Mouse (Mus musculus): ENCODE measurements around the gene Trim69. TPM values are rescaled to one million over a fixed set of nuclear protein-coding genes. Genes with fewer than 3 reads are reported as not detected.

The Trim69 gene
- total and polyA plus RNA-seq, 3 experiments, result 0.04 TPM; not detected in 2

- peak; percentile 57 for TF ChIP-seq TAL1 (IDR thresholded peaks at IDR 0.05; ENCODE audit: low read length)
- TF ChIP-seq EP300 (IDR thresholded peaks at IDR 0.05; ENCODE audit: low read depth in 1 of 2, low read length in 2 of 2), result peak; percentile 85 to 86; a peak in 3 of 4 replicates
- TF ChIP-seq MEF2A (IDR thresholded peaks at IDR 0.05; ENCODE audit: extremely low read depth, insufficient replicate concordance, low read depth, low read length, poor library complexity, severe bottlenecking), result no peak
- TF ChIP-seq MYC (IDR thresholded peaks at IDR 0.05; ENCODE audit: low read depth, low read length), result no peak
- TF ChIP-seq GATA1 (IDR thresholded peaks at IDR 0.05; ENCODE audit: low read depth, low read length), result peak; percentile 87
- no peak for TF ChIP-seq RAD21 (IDR thresholded peaks at IDR 0.05; ENCODE audit: low read depth, low read length)
- TF ChIP-seq MYB (IDR thresholded peaks at IDR 0.05; ENCODE audit: low read depth, low read length), result peak; percentile 57; the same call in 1 of the 2 replicates
- TF ChIP-seq ZNF384 (IDR thresholded peaks at IDR 0.05; ENCODE audit: low read depth, low read length), result no peak
- no peak; the same call in 1 of the 2 replicates for TF ChIP-seq MAX (IDR thresholded peaks at IDR 0.05; ENCODE audit: low read length)
- TF ChIP-seq KAT2A (conservative IDR thresholded peaks at IDR 0.05; ENCODE audit: low read depth, low read length), result no peak
- peak; percentile 35; the same call in 1 of the 2 replicates for TF ChIP-seq ELF1 (IDR thresholded peaks at IDR 0.05; ENCODE audit: low read depth, low read length)
- no peak for TF ChIP-seq CTCF (IDR thresholded peaks at IDR 0.05 in 2 of 3, conservative IDR thresholded peaks at IDR 0.05 in 1 of 3; ENCODE audit: control insufficient read depth in 1 of 3, insufficient read depth in 1 of 3, low read depth in 2 of 3, low read length in 3 of 3, poor library complexity in 1 of 3, severe bottlenecking in 1 of 3)
- TF ChIP-seq HCFC1 (IDR thresholded peaks at IDR 0.05; ENCODE audit: low read depth, low read length), result peak; percentile 51
- no peak for TF ChIP-seq POLR2AphosphoS5 (IDR thresholded peaks at IDR 0.05; ENCODE audit: borderline replicate concordance, low read depth, low read length)
- no peak for TF ChIP-seq USF1 (IDR thresholded peaks at IDR 0.05; ENCODE audit: low read depth, low read length)
- no peak; the same call in 1 of the 2 replicates for TF ChIP-seq CHD1 (IDR thresholded peaks at IDR 0.05; ENCODE audit: low read depth, low read length)
These were observed 61.8 kb downstream of the Trim69 start (continued) for GRCm38 (mm10) chr2:122222272-122222671.

DNA sequence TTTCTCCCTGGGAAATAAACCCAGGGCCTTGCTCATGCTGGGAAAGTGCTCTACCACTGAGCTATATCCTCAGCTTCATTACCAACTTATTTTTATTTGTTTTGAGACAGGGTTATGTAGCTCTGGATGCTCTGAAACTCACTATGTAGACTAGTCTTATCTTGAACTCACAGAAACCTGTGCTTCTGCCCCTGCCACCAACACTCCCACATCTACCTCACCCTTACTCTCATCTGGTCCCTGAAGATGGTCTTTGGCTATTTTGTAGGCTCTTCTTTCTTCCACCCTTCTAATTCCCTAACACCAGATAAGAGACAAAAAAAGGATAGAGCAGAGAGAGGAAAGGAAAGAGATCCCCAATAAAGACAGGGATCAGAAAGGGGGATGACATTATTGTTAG is 63.2 kb downstream of the Trim69 start:
- H3K27me3 ChIP-seq (ENCODE audit: control insufficient read depth in 1 of 2, insufficient read depth in 2 of 2, low read length in 2 of 2), result no peaks in the 10 kb centered on the region

More for the DNA sequence above, 63.2 kb downstream of the Trim69 start:
- Histone ChIP-seq H3K9ac (ENCODE audit: control insufficient read depth, low read depth, low read length, poor library complexity, severe bottlenecking) (no peak overlapping the region), H3K27ac (ENCODE audit: control insufficient read depth, low read depth, low read length) (no peak overlapping the region), H3K4me1 (ENCODE audit: control insufficient read depth in 1 of 2, insufficient read depth in 2 of 2, low read length in 2 of 2) (peaks cover 14 to 23% of the 10 kb centered on the region in 2 experiments), H3K79me2 (ENCODE audit: control insufficient read depth, insufficient read depth, low read length, poor library complexity) (no peaks in the 10 kb centered on the region), H3K9me3 (replicated peaks; ENCODE audit: insufficient read depth, low read length) (no peaks in the 10 kb centered on the region), H3K36me3 (ENCODE audit: control insufficient read depth in 1 of 2, insufficient read depth in 2 of 2, low read length in 2 of 2) (peaks cover 0 to 25% of the 10 kb centered on the region in 2 experiments; a peak in 2 of 4 replicates), H3K4me3 (ENCODE audit: control insufficient read depth in 1 of 2, insufficient read depth in 1 of 2, low read depth in 2 of 2, low read length in 2 of 2) (no peak overlapping the region)
- DNase-seq (ENCODE audit: low read depth, low spot score), result no peak
- TF ChIP-seq ZMIZ1 (IDR thresholded peaks at IDR 0.05; ENCODE audit: low read depth, low read length), result no peak
- TF ChIP-seq TAL1 (IDR thresholded peaks at IDR 0.05; ENCODE audit: low read length), result peak; percentile 42

Other genes starting within 250 kb of the Trim69 start
- 23.2 and 25.6 TPM in 2 replicates for gene Ctdspl2, start 204.7 kb upstream of the Trim69 start, total RNA-seq (2012; rRNA removed)
- 10 to 100 TPM; 16.6 to 57.2 TPM for gene Ctdspl2, start 204.7 kb upstream of the Trim69 start, polyA plus RNA-seq (2012; ENCODE audit: insufficient read depth in 1 of 2, insufficient read length in 2 of 2, low read depth in 1 of 2, low replicate concordance in 2 of 2, missing spikeins in 1 of 2)
- gene Mageb3, start 204.6 kb upstream of the Trim69 start, total RNA-seq (2012; rRNA removed), result not detected in 2 replicates
- under 1 TPM in 1 of 2 experiments, not detected in 1; 0.03 TPM for gene Mageb3, start 204.6 kb upstream of the Trim69 start, polyA plus RNA-seq (2012; ENCODE audit: insufficient read depth in 1 of 2, insufficient read length in 2 of 2, low read depth in 1 of 2, low replicate concordance in 2 of 2, missing spikeins in 1 of 2)
- gene Eif3j1, start 132.2 kb upstream of the Trim69 start, total RNA-seq (2012; rRNA removed), result 11.2 and 12.5 TPM in 2 replicates
- gene Eif3j1, start 132.2 kb upstream of the Trim69 start, polyA plus RNA-seq (2012; ENCODE audit: insufficient read depth in 1 of 2, insufficient read length in 2 of 2, low read depth in 1 of 2, low replicate concordance in 2 of 2, missing spikeins in 1 of 2), result 1 to 10 TPM in 1 of 2 experiments, not detected in 1; 8.5 TPM
- 5.9 TPM in 2 replicates for gene Spg11, start 42.3 kb upstream of the Trim69 start, total RNA-seq (2012; rRNA removed)
- 1 to 10 TPM in 1 of 2 experiments, not detected in 1; 6.9 TPM for gene Spg11, start 42.3 kb upstream of the Trim69 start, polyA plus RNA-seq (2012; ENCODE audit: insufficient read depth in 1 of 2, insufficient read length in 2 of 2, low read depth in 1 of 2, low replicate concordance in 2 of 2, missing spikeins in 1 of 2)
- 108 and 135 TPM in 2 replicates for gene B2m, start 13.0 kb upstream of the Trim69 start, total RNA-seq (2012; rRNA removed)
- gene B2m, start 13.0 kb upstream of the Trim69 start, polyA plus RNA-seq (2012; ENCODE audit: insufficient read depth in 1 of 2, insufficient read length in 2 of 2, low read depth in 1 of 2, low replicate concordance in 2 of 2, missing spikeins in 1 of 2), result 1,000 to 10,000 TPM in 1 of 2 experiments, 100 to 1,000 TPM in 1; 229 to 1,161 TPM
- 0.58 and 0.72 TPM in 2 replicates for gene Patl2, start 25.5 kb downstream of the Trim69 start, total RNA-seq (2012; rRNA removed)
- under 1 TPM in 1 of 2 experiments, not detected in 1; 0.84 TPM for gene Patl2, start 25.5 kb downstream of the Trim69 start, polyA plus RNA-seq (2012; ENCODE audit: insufficient read depth in 1 of 2, insufficient read length in 2 of 2, low read depth in 1 of 2, low replicate concordance in 2 of 2, missing spikeins in 1 of 2)
- not detected in 2 replicates for gene Terb2, start 25.6 kb downstream of the Trim69 start, total RNA-seq (2012; rRNA removed)
- not detected for gene Terb2, start 25.6 kb downstream of the Trim69 start, polyA plus RNA-seq (2012; ENCODE audit: insufficient read depth in 1 of 2, insufficient read length in 2 of 2, low read depth in 1 of 2, low replicate concordance in 2 of 2, missing spikeins in 1 of 2)
- 39.6 and 41.1 TPM in 2 replicates for gene Sord, start 74.0 kb downstream of the Trim69 start, total RNA-seq (2012; rRNA removed)
- 10 to 100 TPM in 1 of 2 experiments, not detected in 1; 61.7 TPM for gene Sord, start 74.0 kb downstream of the Trim69 start, polyA plus RNA-seq (2012; ENCODE audit: insufficient read depth in 1 of 2, insufficient read length in 2 of 2, low read depth in 1 of 2, low replicate concordance in 2 of 2, missing spikeins in 1 of 2)
- gene Duox2, start 137.7 kb downstream of the Trim69 start, total RNA-seq (2012; rRNA removed), result not detected in 2 replicates
- not detected for gene Duox2, start 137.7 kb downstream of the Trim69 start, polyA plus RNA-seq (2012; ENCODE audit: insufficient read depth in 1 of 2, insufficient read length in 2 of 2, low read depth in 1 of 2, low replicate concordance in 2 of 2, missing spikeins in 1 of 2)
- not detected in 2 replicates for gene Duoxa2, start 138.2 kb downstream of the Trim69 start, total RNA-seq (2012; rRNA removed)
- gene Duoxa2, start 138.2 kb downstream of the Trim69 start, polyA plus RNA-seq (2012; ENCODE audit: insufficient read depth in 1 of 2, insufficient read length in 2 of 2, low read depth in 1 of 2, low replicate concordance in 2 of 2, missing spikeins in 1 of 2), result not detected
- gene Duoxa1, start 153.0 kb downstream of the Trim69 start, total RNA-seq (2012; rRNA removed), result not detected in 2 replicates
- not detected for gene Duoxa1, start 153.0 kb downstream of the Trim69 start, polyA plus RNA-seq (2012; ENCODE audit: insufficient read depth in 1 of 2, insufficient read length in 2 of 2, low read depth in 1 of 2, low replicate concordance in 2 of 2, missing spikeins in 1 of 2)
- gene Duox1, start 155.0 kb downstream of the Trim69 start, total RNA-seq (2012; rRNA removed), result not detected in 2 replicates
- under 1 TPM in 1 of 2 experiments, not detected in 1; 0.01 TPM for gene Duox1, start 155.0 kb downstream of the Trim69 start, polyA plus RNA-seq (2012; ENCODE audit: insufficient read depth in 1 of 2, insufficient read length in 2 of 2, low read depth in 1 of 2, low replicate concordance in 2 of 2, missing spikeins in 1 of 2)
- 3.6 and 4.3 TPM in 2 replicates for gene Shf, start 208.5 kb downstream of the Trim69 start, total RNA-seq (2012; rRNA removed)
- 1 to 10 TPM in 1 of 2 experiments, not detected in 1; 9.7 TPM for gene Shf, start 208.5 kb downstream of the Trim69 start, polyA plus RNA-seq (2012; ENCODE audit: insufficient read depth in 1 of 2, insufficient read length in 2 of 2, low read depth in 1 of 2, low replicate concordance in 2 of 2, missing spikeins in 1 of 2)